ENCODE assay signal across 8 mouse cellular contexts in the genomic region with DNA sequence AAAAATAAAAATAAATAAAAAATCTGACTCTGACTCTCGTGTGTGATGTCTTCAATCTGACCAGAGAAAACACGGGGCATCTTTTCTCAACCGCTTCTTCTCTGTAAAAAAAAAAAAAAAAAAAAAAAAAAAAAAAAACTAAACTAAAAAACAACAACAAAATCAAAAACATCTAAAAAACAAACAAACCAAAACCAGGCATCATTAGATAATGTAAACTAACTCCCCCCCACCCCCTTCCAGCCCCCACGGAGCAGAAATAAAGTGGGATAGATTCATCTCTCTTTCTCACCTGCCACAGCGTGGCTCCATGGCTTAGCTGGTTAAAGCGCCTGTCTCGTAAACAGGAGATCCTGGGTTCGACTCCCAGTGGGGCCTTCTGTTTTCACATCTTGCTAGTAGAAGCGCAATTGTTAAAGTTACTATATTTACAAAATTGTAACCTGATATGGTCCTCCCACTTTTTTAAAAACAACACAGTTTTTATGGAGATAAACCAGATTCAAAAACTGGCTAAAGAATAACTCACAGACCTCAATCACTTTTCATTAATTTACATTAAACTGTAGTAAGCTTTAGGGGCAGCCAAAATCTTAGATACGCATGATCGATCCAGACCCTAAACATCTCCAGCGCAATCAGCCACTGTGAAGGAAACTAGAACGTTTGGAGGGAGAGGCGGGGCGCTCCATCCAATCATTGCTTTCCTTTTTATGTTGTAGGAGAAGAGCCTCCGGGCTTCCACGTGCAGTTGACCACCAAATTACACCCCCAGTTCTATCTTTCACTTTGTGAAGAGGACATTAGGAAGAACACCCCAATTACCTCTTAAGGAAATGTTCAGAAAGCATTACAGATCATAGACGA. TPM values are rescaled to one million over a fixed set of nuclear protein-coding genes. Genes with fewer than 3 reads are reported as not detected.
DNase-seq lines count a peak whose midpoint lies in the region; ATAC-seq and TF ChIP-seq lines count a peak whose summit lies in the region.

No protein-coding gene starts in this region.

- H3K9me3 ChIP-seq in heart, embryonic 12.5 days (replicated peaks): no peaks in the 10 kb centered on the region
- H3K9me3 ChIP-seq in intestine, postnatal 0 days (ENCODE audit: control insufficient read depth): no peaks in the 10 kb centered on the region
- H3K9me3 ChIP-seq in liver, embryonic 15.5 days (replicated peaks): no peaks in the 10 kb centered on the region
- no peaks in the 10 kb centered on the region for H3K9me3 ChIP-seq in stomach, embryonic 16.5 days (replicated peaks; ENCODE audit: control insufficient read depth, low read length)

- DNase-seq in heart, postnatal 4 days: no peak
- peak; percentile 81 for DNase-seq in R1 (ENCODE audit: low read depth, low spot score)
- DNase-seq in urinary bladder, postnatal 25 days (ENCODE audit: low spot score): no peak

- H3K4me3 ChIP-seq in heart, embryonic 12.5 days: peak overlapping the region; percentile 56
- peak overlapping the region; percentile 63 for H3K4me3 ChIP-seq in embryonic fibroblast, embryonic 13.5 days (ENCODE audit: insufficient read depth, low read length)
- peak overlapping the region; percentile 13; the same call in 1 of the 2 replicates for H3K4me3 ChIP-seq in intestine, postnatal 0 days (ENCODE audit: low read depth, low read length)
- H3K4me3 ChIP-seq in liver, embryonic 15.5 days (replicated peaks): peak overlapping the region; percentile 27
- peak overlapping the region; percentile 34 for H3K4me3 ChIP-seq in stomach, embryonic 16.5 days (replicated peaks; ENCODE audit: low read length)

- no peaks in the 10 kb centered on the region for H3K27me3 ChIP-seq in heart, embryonic 12.5 days (replicated peaks)
- no peaks in the 10 kb centered on the region for H3K27me3 ChIP-seq in intestine, postnatal 0 days (replicated peaks; ENCODE audit: control insufficient read depth, insufficient read depth, low read length)
- H3K27me3 ChIP-seq in liver, embryonic 15.5 days: peaks cover 43% of the 10 kb centered on the region
- no peaks in the 10 kb centered on the region for H3K27me3 ChIP-seq in stomach, embryonic 16.5 days (ENCODE audit: control insufficient read depth, insufficient read depth, low read length)

- H3K4me1 ChIP-seq in heart, embryonic 12.5 days (replicated peaks): peaks cover 3% of the 10 kb centered on the region; the same call in 1 of the 2 replicates
- no peaks in the 10 kb centered on the region for H3K4me1 ChIP-seq in embryonic fibroblast, embryonic 13.5 days (ENCODE audit: control insufficient read depth, insufficient read depth, low read length)
- 0 out of 2 replicates have a peak, but pooled peaks cover 4% of the 10 kb centered on the region for H3K4me1 ChIP-seq in intestine, postnatal 0 days (replicated peaks; ENCODE audit: control insufficient read depth, insufficient read depth, low read length)
- peaks cover 16% of the 10 kb centered on the region for H3K4me1 ChIP-seq in liver, embryonic 15.5 days (replicated peaks)
- peaks cover 9% of the 10 kb centered on the region for H3K4me1 ChIP-seq in stomach, embryonic 16.5 days (ENCODE audit: control insufficient read depth, insufficient read depth, low read length)

- no peak overlapping the region for H3K9ac ChIP-seq in heart, embryonic 12.5 days
- H3K9ac ChIP-seq in intestine, postnatal 0 days (ENCODE audit: low read depth, low read length): no peak overlapping the region
- H3K9ac ChIP-seq in liver, embryonic 15.5 days: no peak overlapping the region
- no peak overlapping the region for H3K9ac ChIP-seq in stomach, embryonic 16.5 days (ENCODE audit: low read length)

- H3K36me3 ChIP-seq in heart, embryonic 12.5 days: no peaks in the 10 kb centered on the region
- no peaks in the 10 kb centered on the region for H3K36me3 ChIP-seq in intestine, postnatal 0 days (ENCODE audit: control insufficient read depth, insufficient read depth)
- H3K36me3 ChIP-seq in liver, embryonic 15.5 days (replicated peaks): no peaks in the 10 kb centered on the region
- H3K36me3 ChIP-seq in stomach, embryonic 16.5 days (ENCODE audit: control insufficient read depth, insufficient read depth, low read length): no peaks in the 10 kb centered on the region

- H3K4me2 ChIP-seq in heart, embryonic 12.5 days: peak overlapping the region; percentile 72
- H3K4me2 ChIP-seq in intestine, postnatal 0 days (replicated peaks; ENCODE audit: low read depth): peak overlapping the region; percentile 39
- peak overlapping the region; percentile 52 for H3K4me2 ChIP-seq in liver, embryonic 15.5 days
- peak overlapping the region; percentile 50 for H3K4me2 ChIP-seq in stomach, embryonic 16.5 days (ENCODE audit: low read depth, low read length)

- H3K27ac ChIP-seq in heart, embryonic 12.5 days (ENCODE audit: poor library complexity, severe bottlenecking): no peak overlapping the region
- H3K27ac ChIP-seq in embryonic fibroblast, embryonic 13.5 days (ENCODE audit: insufficient read depth, low read length): no peak overlapping the region
- H3K27ac ChIP-seq in intestine, postnatal 0 days (ENCODE audit: low read depth, low read length): no peak overlapping the region
- no peak overlapping the region for H3K27ac ChIP-seq in liver, embryonic 15.5 days (replicated peaks)
- H3K27ac ChIP-seq in stomach, embryonic 16.5 days (ENCODE audit: low read length): no peak overlapping the region

- TF ChIP-seq POLR2A in embryonic fibroblast, embryonic 13.5 days (IDR thresholded peaks at IDR 0.05; ENCODE audit: low read depth, low read length): no peak

- WGBS in heart, embryonic 12.5 days: 18% methylated on average over 18 of the region's 18 CpGs
- 23% methylated on average over 18 of the region's 18 CpGs for WGBS in intestine, postnatal 0 days
- WGBS in liver, embryonic 15.5 days (ENCODE audit: insufficient replicate concordance): 11% methylated on average over 18 of the region's 18 CpGs
- WGBS in stomach, embryonic 16.5 days: 19% methylated on average over 18 of the region's 18 CpGs

- TF ChIP-seq CTCF in embryonic fibroblast, embryonic 13.5 days (IDR thresholded peaks at IDR 0.05; ENCODE audit: borderline replicate concordance, insufficient read depth, low read length): no peak
- no peak for TF ChIP-seq CTCF in intestine, postnatal 0 days (IDR thresholded peaks at IDR 0.05; ENCODE audit: low read depth)

- no peak for ATAC-seq in heart, embryonic 12.5 days (ENCODE audit: insufficient number of reproducible peaks, low FRiP score)
- ATAC-seq in intestine, postnatal 0 days: no peak
- no peak for ATAC-seq in liver, embryonic 15.5 days (ENCODE audit: insufficient read depth)
- no peak for ATAC-seq in stomach, embryonic 16.5 days (ENCODE audit: insufficient read depth, low FRiP score)

RNA-seq across cellular contexts. Expression of gene Gpx6, which starts 10.8 kb away (rescaled TPM):
- not detected in 2 replicates for polyA plus RNA-seq in heart, embryonic 12.5 days (2016; fragmentation: Nextera tagmentation; extraction: Ambion mirVana)
- total RNA-seq in heart, postnatal 4 days (2021): not detected
- not detected in 2 replicates for polyA plus RNA-seq in embryonic fibroblast, embryonic 13.5 days (2011; ENCODE audit: insufficient read length, low read depth, missing spikeins)
- not detected in 2 replicates for polyA plus RNA-seq in intestine, postnatal 0 days (2015; fragmentation: Nextera tagmentation; extraction: Ambion mirVana)
- not detected in 2 replicates for polyA plus RNA-seq in liver, embryonic 15.5 days (2015; fragmentation: Nextera tagmentation; extraction: Ambion mirVana)
- not detected in 2 replicates for polyA plus RNA-seq in stomach, embryonic 16.5 days (2015; fragmentation: Nextera tagmentation; extraction: Ambion mirVana)

RNA-seq across cellular contexts. Expression of gene Olfr1367, which starts 24.0 kb away (rescaled TPM):
- polyA plus RNA-seq in heart, embryonic 12.5 days (2016; fragmentation: Nextera tagmentation; extraction: Ambion mirVana): not detected in 2 replicates
- not detected for total RNA-seq in heart, postnatal 4 days (2021)
- not detected in 2 replicates for polyA plus RNA-seq in embryonic fibroblast, embryonic 13.5 days (2011; ENCODE audit: insufficient read length, low read depth, missing spikeins)
- not detected in 2 replicates for polyA plus RNA-seq in intestine, postnatal 0 days (2015; fragmentation: Nextera tagmentation; extraction: Ambion mirVana)
- not detected in 2 replicates for polyA plus RNA-seq in liver, embryonic 15.5 days (2015; fragmentation: Nextera tagmentation; extraction: Ambion mirVana)
- not detected in 2 replicates for polyA plus RNA-seq in stomach, embryonic 16.5 days (2015; fragmentation: Nextera tagmentation; extraction: Ambion mirVana)

RNA-seq across cellular contexts. Expression of gene Gpx5, which starts 30.2 kb away (rescaled TPM):
- not detected in 2 replicates for polyA plus RNA-seq in heart, embryonic 12.5 days (2016; fragmentation: Nextera tagmentation; extraction: Ambion mirVana)
- total RNA-seq in heart, postnatal 4 days (2021): not detected
- polyA plus RNA-seq in embryonic fibroblast, embryonic 13.5 days (2011; ENCODE audit: insufficient read length, low read depth, missing spikeins): not detected in 2 replicates
- polyA plus RNA-seq in intestine, postnatal 0 days (2015; fragmentation: Nextera tagmentation; extraction: Ambion mirVana): not detected in 2 replicates
- not detected in 2 replicates for polyA plus RNA-seq in liver, embryonic 15.5 days (2015; fragmentation: Nextera tagmentation; extraction: Ambion mirVana)
- not detected in 2 replicates for polyA plus RNA-seq in stomach, embryonic 16.5 days (2015; fragmentation: Nextera tagmentation; extraction: Ambion mirVana)

RNA-seq across cellular contexts. Expression of gene Zscan12, which starts 39.9 kb away (rescaled TPM):
- polyA plus RNA-seq in heart, embryonic 12.5 days (2016; fragmentation: Nextera tagmentation; extraction: Ambion mirVana): 8.8 and 9.9 TPM in 2 replicates
- 1 to 10 TPM; 6.6 to 7.5 TPM for total RNA-seq in heart, postnatal 4 days (2021)
- 6.2 and 8.7 TPM in 2 replicates for polyA plus RNA-seq in embryonic fibroblast, embryonic 13.5 days (2011; ENCODE audit: insufficient read length, low read depth, missing spikeins)
- 3.5 and 3.9 TPM in 2 replicates for polyA plus RNA-seq in intestine, postnatal 0 days (2015; fragmentation: Nextera tagmentation; extraction: Ambion mirVana)
- polyA plus RNA-seq in liver, embryonic 15.5 days (2015; fragmentation: Nextera tagmentation; extraction: Ambion mirVana): 3.0 and 3.1 TPM in 2 replicates
- polyA plus RNA-seq in stomach, embryonic 16.5 days (2015; fragmentation: Nextera tagmentation; extraction: Ambion mirVana): 8.6 and 9.6 TPM in 2 replicates

Comparison
In these comparisons a context has a peak if more than half of its experiments do, and no peak if none do; other contexts are left out.
1. H3K4me3 ChIP-seq: peak in every context shown above with its lines; median percentile 63 in embryonic fibroblast, embryonic 13.5 days; 56 in heart, embryonic 12.5 days; 34 in stomach, embryonic 16.5 days; 27 in liver, embryonic 15.5 days; 13 in intestine, postnatal 0 days.